Mouse (Mus musculus) adrenal gland, postnatal 25 days (tissue): Measurements from ENCODE around the gene Dapk3. TPM values are rescaled to one million over a fixed set of nuclear protein-coding genes. Genes with fewer than 3 reads are reported as not detected.
"Not testable (repeated sequence)": the region's sequence is repeated elsewhere in the genome, so short reads cannot be mapped to it uniquely, and the experiment has no call there.

Experiments
- DNase-seq: peaks from one replicate; pipeline ENCODE4 v3.0.0; 2021; ENCODE audit warnings: mixed read lengths
- total RNA-seq: library from RNA; stranded (reverse); gene quantifications from 2 replicates; pipeline ENCODE4 v1.2.3, GENCODE M21; 2021

Dapk3 gene
- total RNA-seq, 1 experiment from 2014 or later, result 76.5 TPM

- DNase-seq, result no peak
These were observed 37.0 kb upstream of the Dapk3 start for GRCm38 (mm10) chr10:81145778-81146177.

- DNase-seq, result no peak
These were observed 36.5 kb upstream of the Dapk3 start for GRCm38 (mm10) chr10:81146296-81146695.

- no peak for DNase-seq
These were observed 31.5 kb upstream of the Dapk3 start for GRCm38 (mm10) chr10:81151261-81151660.

GRCm38 (mm10) chr10:81152609-81153008 is 30.2 kb upstream of the Dapk3 start:
- DNase-seq, result no peak

GRCm38 (mm10) chr10:81154313-81154712 is 28.5 kb upstream of the Dapk3 start:
- no peak for DNase-seq

GRCm38 (mm10) chr10:81154736-81155135 is 28.1 kb upstream of the Dapk3 start:
- no peak for DNase-seq

- no peak for DNase-seq
These were observed 21.0 kb upstream of the Dapk3 start for GRCm38 (mm10) chr10:81161602-81162317.

GRCm38 (mm10) chr10:81162318-81162652 is 20.5 kb upstream of the Dapk3 start:
- no peak for DNase-seq

GRCm38 (mm10) chr10:81165118-81165517 is 17.7 kb upstream of the Dapk3 start:
- no peak for DNase-seq

GRCm38 (mm10) chr10:81167200-81168086 is 15.4 kb upstream of the Dapk3 start, which contains the start of gene Pias4:
Gene Pias4, minus strand, starts transcription at chr10:81167923.
- peak; percentile 99 for DNase-seq

- DNase-seq, result no peak
These were observed 14.7 kb upstream of the Dapk3 start for GRCm38 (mm10) chr10:81168087-81168431.

GRCm38 (mm10) chr10:81168521-81169244 is 14.1 kb upstream of the Dapk3 start:
- peak; percentile 87 for DNase-seq

- DNase-seq, result not testable (repeated sequence)
These were observed 13.3 kb upstream of the Dapk3 start for GRCm38 (mm10) chr10:81169411-81169900.

- DNase-seq, result peak; percentile 87
These were observed 9.7 kb upstream of the Dapk3 start for GRCm38 (mm10) chr10:81173132-81173531.

- DNase-seq, result peak; percentile 88
These were observed 8.0 kb upstream of the Dapk3 start for GRCm38 (mm10) chr10:81174617-81175344.

GRCm38 (mm10) chr10:81175345-81175701 is 7.5 kb upstream of the Dapk3 start:
- not testable (repeated sequence) for DNase-seq

GRCm38 (mm10) chr10:81175936-81176465 is 6.8 kb upstream of the Dapk3 start:
- no peak for DNase-seq

- peak; percentile 100 for DNase-seq
These were observed 6.1 kb upstream of the Dapk3 start, which contains the start of gene Eef2 for GRCm38 (mm10) chr10:81176466-81177271. Gene Eef2, plus strand, starts transcription at chr10:81176631.

GRCm38 (mm10) chr10:81177491-81177925 is 5.3 kb upstream of the Dapk3 start:
- peak; percentile 59 for DNase-seq

GRCm38 (mm10) chr10:81177958-81178712 is 4.7 kb upstream of the Dapk3 start:
- DNase-seq, result no peak
